Mouse (Mus musculus) forebrain, embryonic 14.5 days (tissue): ENCODE measurements around the gene Evi5l. TPM values are rescaled to one million over a fixed set of nuclear protein-coding genes. Genes with fewer than 3 reads are reported as not detected.

Experiments
- ATAC-seq: fragments of 200-750 bp; cut with Nextera tagmentation; 2 replicates; pipeline ENCODE4 v1.8.0; 2017; ENCODE audit warnings: mild to moderate bottlenecking, moderate library complexity
- DNase-seq: peaks from one replicate; pipeline ENCODE4 v3.0.0-alpha.2; 2015; ENCODE audit warnings: low spot score
- H3K27ac ChIP-seq: fragments of 300-500 bp; sonication (generic); 2 replicates; pipeline ENCODE4 v1.5.1; 2014; ENCODE audit warnings: low read depth, mild to moderate bottlenecking, control low read depth, low read length, moderate library complexity
- H3K27me3 ChIP-seq: fragments of 300-500 bp; sonication (generic); replicated peaks from 2 replicates; pipeline ENCODE4 v1.6.1; 2014; ENCODE audit warnings: low read length, control low read depth, mixed read lengths; ENCODE audit not compliant: control insufficient read depth, insufficient read depth
- H3K36me3 ChIP-seq: fragments of 300-500 bp; sonication (generic); 2 replicates; pipeline ENCODE4 v1.6.1; 2014; ENCODE audit warnings: low read length, control low read depth; ENCODE audit not compliant: control insufficient read depth, insufficient read depth
- H3K4me1 ChIP-seq: fragments of 300-500 bp; sonication (generic); 2 replicates; pipeline ENCODE4 v1.6.1; 2014; ENCODE audit warnings: antibody characterized with exemption, low read length, control low read depth; ENCODE audit not compliant: control insufficient read depth, insufficient read depth
- H3K4me2 ChIP-seq: fragments of 300-500 bp; sonication (generic); 2 replicates; pipeline ENCODE4 v1.6.1; 2014; ENCODE audit warnings: mild to moderate bottlenecking, control low read depth, low read length
- H3K4me3 ChIP-seq: fragments of 300-500 bp; sonication (generic); 2 replicates; pipeline ENCODE4 v1.5.1; 2014; ENCODE audit warnings: low read depth, low read length, control low read depth
- H3K9ac ChIP-seq: fragments of 300-500 bp; sonication (generic); 2 replicates; pipeline ENCODE4 v1.6.1; 2014; ENCODE audit warnings: mild to moderate bottlenecking, low read length, control low read depth, moderate library complexity
- H3K9me3 ChIP-seq: fragments of 300-500 bp; sonication (generic); replicated peaks from 2 replicates; pipeline ENCODE4 v1.6.1; 2016; ENCODE audit warnings: low read length, control low read depth, mixed read lengths; ENCODE audit not compliant: control insufficient read depth
- WGBS: fragments of 180-500 bp; shearing (Covaris S2); extraction: QIAGEN DNeasy Blood & Tissue Kit; methylation state at CpG from one replicate; pipeline ENCODE4 v1.1.7; 2014; 5-methylcytosine and 5-hydroxymethylcytosine counted together
- polyA plus RNA-seq: library from polyadenylated mRNA; unstranded; fragments of >200 nt; fragmentation: Nextera tagmentation; extraction: Ambion mirVana; gene quantifications from 2 replicates; pipeline ENCODE4 v1.2.1, GENCODE M21; 2014

Gene Evi5l
- polyA plus RNA-seq, 1 experiment from 2014 or later: 45.9 TPM

DNA sequence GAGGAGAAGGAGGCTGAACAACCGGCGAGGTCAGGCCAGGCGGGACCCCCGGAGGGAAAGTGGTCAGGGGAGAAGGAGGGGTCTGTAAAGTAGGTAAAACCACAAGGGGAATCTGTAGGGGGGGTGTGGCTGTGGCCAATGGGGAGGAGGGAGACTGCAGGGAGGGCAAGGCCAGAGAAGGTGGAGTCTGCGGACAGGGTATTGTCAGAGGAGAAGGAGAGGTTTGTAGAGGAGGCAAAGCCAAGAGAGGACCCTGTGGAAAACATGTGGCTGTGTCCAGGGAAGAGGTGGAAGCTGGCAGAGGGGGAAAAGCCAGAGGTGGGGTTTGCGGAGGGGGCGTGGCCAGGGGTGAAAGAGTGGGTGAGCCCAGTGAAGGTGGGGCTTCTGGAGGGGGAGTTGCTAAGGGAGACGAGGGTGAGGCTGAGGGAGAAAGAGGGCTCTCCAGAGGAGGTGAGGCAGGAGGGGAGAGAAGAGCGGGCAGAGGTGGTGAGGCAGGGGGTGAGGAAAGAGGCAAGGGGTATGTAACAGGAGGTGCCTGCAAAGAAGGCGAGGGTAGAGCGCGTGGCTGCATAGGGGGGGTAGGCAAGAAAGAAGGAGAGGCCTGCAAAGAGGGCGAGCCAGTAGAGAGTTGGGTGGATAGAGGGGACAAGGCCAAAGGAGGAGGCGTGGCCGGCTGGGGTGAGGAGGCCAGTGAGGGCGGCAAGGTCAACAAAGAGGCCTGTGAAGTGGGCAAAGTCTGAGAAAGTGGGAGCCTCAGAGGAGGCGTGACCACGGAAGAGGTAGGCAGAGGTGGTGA is 47.0 kb downstream of the Evi5l start:
- peaks cover 38% of the 10 kb centered on the region for H3K36me3 ChIP-seq
- peak overlapping the region; percentile 27; the same call in 1 of the 2 replicates for H3K27ac ChIP-seq
- peak overlapping the region; percentile 62 for H3K9ac ChIP-seq
- H3K4me2 ChIP-seq: peak overlapping the region; percentile 83
- no peaks in the 10 kb centered on the region for H3K9me3 ChIP-seq
- H3K4me1 ChIP-seq: peaks cover 37% of the 10 kb centered on the region
- DNase-seq (peak; percentile 51), ATAC-seq (peak; percentile 3; the same call in 1 of the 2 replicates)
- no peaks in the 10 kb centered on the region for H3K27me3 ChIP-seq
- peak overlapping the region; percentile 41 for H3K4me3 ChIP-seq
- 7% methylated on average over 18 of the region's 18 CpGs for WGBS

DNA sequence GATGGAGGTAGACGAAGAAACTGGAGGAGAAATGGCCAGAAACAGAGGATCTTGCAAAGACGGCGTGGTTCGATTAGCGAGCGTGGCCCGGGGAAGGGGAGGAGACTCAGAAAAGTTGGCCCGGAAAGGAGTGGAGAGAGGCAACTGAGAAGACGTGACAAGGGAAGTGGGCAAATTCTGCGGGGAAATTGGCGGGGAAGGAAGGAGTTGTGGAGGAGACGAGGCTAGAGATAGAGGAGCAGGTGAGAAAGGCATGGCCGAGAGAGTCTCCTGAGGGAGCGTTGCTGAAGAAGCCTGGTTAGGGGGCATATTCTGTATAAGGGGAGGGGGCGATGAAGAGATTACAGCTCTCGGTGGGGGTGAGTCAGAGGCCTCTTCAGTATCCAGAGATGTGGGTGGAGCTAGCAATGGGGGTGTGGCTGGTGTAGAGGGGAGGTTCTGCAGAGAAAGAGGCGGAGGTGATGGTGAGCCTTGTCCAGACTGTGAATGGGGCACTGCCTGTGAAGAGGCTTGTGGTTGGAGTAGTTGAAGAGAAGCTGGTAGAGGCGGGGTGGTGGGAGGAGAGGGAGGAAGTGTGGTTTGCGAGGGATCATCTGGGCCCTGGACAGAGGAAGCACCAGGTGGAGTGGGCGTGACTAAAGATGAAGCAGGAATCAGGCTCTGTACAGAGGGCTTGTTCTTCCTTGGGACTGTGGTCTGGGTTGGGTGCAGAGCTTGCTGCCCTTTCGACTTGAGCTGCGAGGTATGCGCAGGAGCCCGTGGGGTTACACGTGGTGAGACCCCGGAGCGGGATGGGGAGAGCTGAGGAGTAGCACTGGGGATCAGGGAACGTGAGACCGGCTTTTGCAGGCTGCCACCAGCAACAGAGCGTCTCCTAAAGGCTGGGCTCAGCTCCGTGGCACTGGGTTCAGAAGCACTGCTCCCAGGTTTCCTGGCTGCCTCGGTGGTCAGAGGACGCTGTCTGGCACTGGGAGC is 47.9 kb downstream of the Evi5l start:
- WGBS: 14% methylated on average over 33 of the region's 33 CpGs
- Histone ChIP-seq H3K36me3 (peaks cover 34% of the 10 kb centered on the region), H3K9me3 (no peaks in the 10 kb centered on the region), H3K4me2 (peak overlapping the region; percentile 83), H3K4me1 (peaks cover 37% of the 10 kb centered on the region), H3K27me3 (no peaks in the 10 kb centered on the region), H3K27ac (0 out of 2 replicates have a peak overlapping the region, but pooled peaks have one; percentile 27), H3K4me3 (peak overlapping the region; percentile 41), H3K9ac (peak overlapping the region; percentile 62)
- DNase-seq: peak; percentile 52
- no peak for ATAC-seq

DNA sequence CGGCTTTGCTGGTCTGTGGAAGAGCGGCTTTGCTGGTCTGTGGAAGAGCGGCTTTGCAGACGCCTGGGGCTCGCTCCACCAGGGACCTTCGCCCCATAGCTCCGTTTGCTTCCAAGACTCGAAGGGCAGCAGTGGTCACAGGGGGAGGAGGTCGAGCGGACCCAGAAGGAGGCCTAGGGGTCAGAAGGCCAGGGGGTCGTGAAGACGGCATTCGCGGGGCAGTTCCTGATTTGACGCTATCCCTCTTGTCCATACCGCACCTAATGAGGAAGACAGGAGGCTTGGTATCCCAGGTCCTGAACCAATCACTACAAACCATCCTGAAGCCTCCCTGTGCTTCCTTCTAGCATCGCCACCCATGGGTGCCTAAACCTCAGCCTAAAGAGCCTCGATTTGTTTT is 49.9 kb downstream of the Evi5l start:
- ATAC-seq (peak; percentile 11), DNase-seq (no peak)
- peaks cover 37% of the 10 kb centered on the region for H3K4me1 ChIP-seq
- H3K9ac ChIP-seq: peak overlapping the region; percentile 95
- peak overlapping the region; percentile 96 for H3K27ac ChIP-seq
- H3K9me3 ChIP-seq: no peaks in the 10 kb centered on the region
- 4% methylated on average over 18 of the region's 18 CpGs for WGBS
- peak overlapping the region; percentile 83 for H3K4me2 ChIP-seq
- no peaks in the 10 kb centered on the region for H3K27me3 ChIP-seq
- peaks cover 15% of the 10 kb centered on the region for H3K36me3 ChIP-seq
- peak overlapping the region; percentile 71 for H3K4me3 ChIP-seq

DNA sequence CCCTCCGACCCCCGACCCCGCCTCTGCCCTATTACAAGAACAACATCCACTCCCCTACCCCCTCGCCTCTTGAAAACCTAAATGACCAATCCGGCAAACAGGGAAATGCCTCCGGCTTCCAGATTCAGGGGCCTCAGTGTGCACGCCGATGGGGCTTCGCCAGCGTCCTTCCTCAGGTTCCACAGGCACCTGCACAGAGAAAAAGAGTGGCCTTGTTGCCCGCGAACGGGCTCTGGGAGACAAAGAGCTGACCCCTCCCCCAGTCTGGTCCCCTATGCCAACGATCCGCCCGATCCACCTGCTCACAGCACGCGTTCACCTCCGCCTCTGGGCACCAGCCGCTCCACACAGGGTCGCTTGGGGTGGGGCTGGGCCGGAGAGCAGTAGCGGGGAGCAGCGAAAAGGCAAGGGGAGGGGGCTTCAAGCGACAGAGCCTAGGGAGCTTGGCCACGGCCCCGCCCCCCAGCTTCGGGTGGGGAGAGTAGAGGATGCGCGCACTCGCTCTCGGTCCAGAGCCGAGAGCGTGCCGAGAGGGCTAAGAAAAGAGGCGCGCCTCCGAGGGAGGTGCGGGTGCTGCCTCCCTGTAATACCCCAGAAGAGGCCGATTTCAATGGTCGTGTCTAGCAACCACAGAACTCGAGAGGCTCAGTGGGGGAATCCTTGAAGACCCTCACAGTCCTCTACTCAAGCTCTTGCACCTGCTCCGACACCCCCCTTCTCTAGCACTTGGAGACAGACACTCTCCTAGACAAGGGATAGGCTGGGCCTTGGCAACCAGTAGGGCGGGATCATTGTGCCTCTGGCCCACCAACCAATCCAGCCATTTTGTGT is 50.6 kb downstream of the Evi5l start, which contains the start of gene Prr36:
TSS of gene Prr36 (minus strand) at position 669 of the 831 bp plus-strand sequence.
- H3K4me2 ChIP-seq: peak within 1 kb of the TSS; percentile 83
- peak; percentile 90 for ATAC-seq
- peak within 1 kb of the TSS; percentile 95 for H3K9ac ChIP-seq
- H3K27me3 ChIP-seq: no peaks in the 10 kb centered on the region
- peaks cover 15% of the 10 kb centered on the region for H3K36me3 ChIP-seq
- under 1% methylated on average over 41 of the region's 44 CpGs for WGBS
- H3K4me3 ChIP-seq: peak within 1 kb of the TSS; percentile 71
- peak; percentile 92 for DNase-seq
- peaks cover 37% of the 10 kb centered on the region for H3K4me1 ChIP-seq
- peak within 1 kb of the TSS; percentile 96 for H3K27ac ChIP-seq
- H3K9me3 ChIP-seq: no peaks in the 10 kb centered on the region

DNA sequence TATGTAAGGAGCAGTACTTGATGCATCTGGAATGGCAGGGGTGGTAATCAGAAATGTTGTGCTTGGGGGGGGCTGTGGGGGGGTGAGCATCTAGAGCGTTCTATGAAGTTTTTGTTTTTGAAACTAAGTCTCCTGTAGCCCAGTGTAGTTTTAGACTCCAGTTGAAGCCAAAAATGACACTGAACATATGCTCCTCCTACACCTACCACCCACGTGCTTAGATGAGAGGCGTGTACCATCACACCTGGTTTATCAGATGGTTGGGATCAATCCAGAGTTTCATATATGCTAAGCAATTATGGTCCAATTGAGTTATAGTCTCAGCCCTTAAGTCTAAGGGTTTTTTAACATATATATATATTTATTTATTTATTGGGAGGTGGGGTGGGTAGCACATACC is 53.2 kb downstream of the Evi5l start:
- Histone ChIP-seq H3K9me3 (no peaks in the 10 kb centered on the region), H3K36me3 (peaks cover 9% of the 10 kb centered on the region), H3K4me2 (no peak overlapping the region), H3K27me3 (no peaks in the 10 kb centered on the region), H3K4me1 (peaks cover 18% of the 10 kb centered on the region), H3K4me3 (no peak overlapping the region), H3K27ac (no peak overlapping the region), H3K9ac (no peak overlapping the region)
- no peak for ATAC-seq
- WGBS: 88% methylated on average over 3 of the region's 3 CpGs
- no peak for DNase-seq

DNA sequence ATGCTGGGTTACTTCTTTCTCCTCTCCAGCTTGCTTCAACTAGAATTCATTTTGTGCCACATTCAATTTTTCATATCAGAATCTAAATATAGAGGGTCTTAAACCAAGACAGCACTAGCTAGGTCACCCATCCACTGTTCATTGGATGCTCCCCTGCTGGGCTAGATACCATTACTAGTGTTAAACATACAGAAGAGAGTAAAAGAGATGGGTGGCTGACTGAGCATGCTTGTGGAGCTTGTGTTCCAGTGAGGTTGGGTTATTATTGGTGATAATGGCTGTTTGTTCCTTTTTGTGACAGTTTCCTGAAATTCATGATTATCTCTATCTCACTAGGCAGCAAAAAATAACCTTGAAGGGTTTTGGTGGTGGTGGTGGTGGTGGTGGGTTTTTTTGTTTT is 55.7 kb downstream of the Evi5l start:
- Histone ChIP-seq H3K4me2 (no peak overlapping the region), H3K9ac (no peak overlapping the region), H3K4me1 (0 out of 2 replicates have a peak, but pooled peaks cover 5% of the 10 kb centered on the region), H3K27me3 (no peaks in the 10 kb centered on the region), H3K9me3 (no peaks in the 10 kb centered on the region), H3K36me3 (no peaks in the 10 kb centered on the region), H3K27ac (no peak overlapping the region), H3K4me3 (no peak overlapping the region)
- DNase-seq (no peak), ATAC-seq (no peak)

DNA sequence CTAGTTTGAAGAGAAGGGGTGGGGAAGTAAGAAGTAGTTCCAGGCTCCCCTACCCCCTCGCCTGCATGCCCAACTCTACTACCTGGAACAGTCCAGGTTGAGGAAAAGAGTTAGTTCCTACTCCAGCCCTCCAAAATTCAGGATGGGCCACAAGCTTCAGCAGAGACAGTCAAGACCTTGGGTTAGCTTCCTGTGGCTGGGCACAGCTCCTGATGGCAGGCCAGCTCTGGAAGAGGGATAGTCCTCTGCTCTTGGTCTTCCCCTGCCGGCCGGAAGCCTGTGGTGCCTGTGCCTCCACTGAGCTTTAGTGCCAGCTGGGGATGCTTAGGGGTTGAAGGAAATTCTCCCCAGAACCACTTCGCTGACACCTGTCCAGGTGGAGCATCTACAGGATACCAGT is 60.0 kb downstream of the Evi5l start:
- H3K9me3 ChIP-seq: no peaks in the 10 kb centered on the region
- no peak overlapping the region for H3K27ac ChIP-seq
- 25% methylated on average over 4 of the region's 4 CpGs for WGBS
- H3K4me3 ChIP-seq: no peak overlapping the region
- H3K4me2 ChIP-seq: peak overlapping the region; percentile 39; the same call in 1 of the 2 replicates
- ATAC-seq (no peak), DNase-seq (no peak)
- H3K9ac ChIP-seq: 0 out of 2 replicates have a peak overlapping the region, but pooled peaks have one; percentile 17
- no peaks in the 10 kb centered on the region for H3K4me1 ChIP-seq
- H3K27me3 ChIP-seq: no peaks in the 10 kb centered on the region
- no peaks in the 10 kb centered on the region for H3K36me3 ChIP-seq

DNA sequence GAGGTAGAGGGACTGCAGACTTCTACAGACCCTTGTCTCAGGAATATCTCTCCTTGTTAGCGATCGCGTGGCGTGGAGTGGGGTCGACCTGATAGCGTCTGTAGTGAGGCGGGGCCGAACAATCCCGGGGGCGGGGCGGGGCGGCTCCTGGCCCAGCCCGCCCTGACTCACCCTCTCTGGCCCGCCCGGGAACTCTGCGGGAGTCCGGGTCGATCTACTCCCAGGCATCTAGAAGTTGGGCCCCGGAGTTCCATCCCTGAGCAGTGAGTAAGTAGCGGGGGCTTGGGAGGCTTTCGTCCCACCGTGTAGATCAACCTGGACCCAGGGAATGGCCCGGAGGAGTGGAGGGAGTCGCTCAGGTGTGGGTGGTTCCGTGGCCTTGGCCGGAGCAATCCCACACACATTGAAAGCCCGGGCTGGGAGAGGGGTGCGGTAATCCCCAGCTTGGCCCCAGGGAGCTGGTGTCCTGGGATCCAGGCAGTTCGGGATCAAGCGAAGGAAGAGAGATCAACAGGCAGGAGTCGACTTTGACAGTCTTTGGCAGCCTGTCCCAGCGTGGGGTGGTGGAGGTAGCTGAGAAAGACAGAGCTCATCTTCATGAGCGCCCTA is 60.5 kb downstream of the Evi5l start, which contains the start of gene Lrrc8e:
TSS of gene Lrrc8e (plus strand) at position 89 of the 609 bp plus-strand sequence.
- H3K27me3 ChIP-seq: no peaks in the 10 kb centered on the region
- H3K4me3 ChIP-seq: no peak within 1 kb of the TSS
- H3K9ac ChIP-seq: 0 out of 2 replicates have a peak within 1 kb of the TSS, but pooled peaks have one; percentile 17

More for the DNA sequence above, 60.5 kb downstream of the Evi5l start, which contains the start of gene Lrrc8e:
- Histone ChIP-seq H3K4me1 (no peaks in the 10 kb centered on the region), H3K36me3 (no peaks in the 10 kb centered on the region), H3K4me2 (peak within 1 kb of the TSS; percentile 39), H3K27ac (no peak within 1 kb of the TSS), H3K9me3 (no peaks in the 10 kb centered on the region)
- ATAC-seq: peak; percentile 40; the same call in 1 of the 2 replicates
- DNase-seq: no peak
- WGBS: 4% methylated on average over 33 of the region's 33 CpGs
